Comparison of ENCODE assay signal across 10 mouse cellular contexts in genomic region chr3:28402221-28402620, GRCm38 (mm10).
A peak's percentile ranks its signal among the peaks of the same experiment; 100 is the strongest.
DNase-seq lines count a peak whose midpoint lies in the region; ATAC-seq and TF ChIP-seq lines count a peak whose summit lies in the region.
"Had no signal": no experiment of that assay in that cellular context is flagged by ENCODE, and none has a peak within 500 bp of the region (broad histone marks: within the 10 kb centered on the region; RNA-seq: fewer than 3 reads in every experiment).

No protein-coding gene starts in this region.

- H3K27ac ChIP-seq in hindbrain, embryonic 13.5 days = peak overlapping the region; percentile 36; the same call in 1 of the 2 replicates
- no peak overlapping the region for H3K27ac ChIP-seq in hindbrain, embryonic 11.5 days (ENCODE audit: low read depth, low read length)
- no peak overlapping the region for H3K27ac ChIP-seq in kidney, embryonic 15.5 days

- no peaks in the 10 kb centered on the region for H3K79me2 ChIP-seq in myocyte (ENCODE audit: control insufficient read depth, insufficient read depth)

- no peak overlapping the region for H3K9ac ChIP-seq in hindbrain, embryonic 13.5 days
- no peak overlapping the region for H3K9ac ChIP-seq in hindbrain, embryonic 11.5 days (ENCODE audit: low read depth, low read length)
- no peak overlapping the region for H3K9ac ChIP-seq in kidney, embryonic 15.5 days

- H3K4me1 ChIP-seq in hindbrain, embryonic 13.5 days (replicated peaks) = peaks cover 34% of the 10 kb centered on the region
- 0 out of 2 replicates have a peak, but pooled peaks cover 2% of the 10 kb centered on the region for H3K4me1 ChIP-seq in hindbrain, embryonic 11.5 days (replicated peaks; ENCODE audit: control insufficient read depth, insufficient read depth, low read length)
- H3K4me1 ChIP-seq in kidney, embryonic 15.5 days = no peaks in the 10 kb centered on the region

- H3ac ChIP-seq in myocyte (ENCODE audit: control insufficient read depth, insufficient read length) = no peak overlapping the region

- H3K9me3 ChIP-seq in hindbrain, embryonic 13.5 days = no peaks in the 10 kb centered on the region
- H3K9me3 ChIP-seq in hindbrain, embryonic 11.5 days (ENCODE audit: control insufficient read depth, low read length) = no peaks in the 10 kb centered on the region
- H3K9me3 ChIP-seq in kidney, embryonic 15.5 days (replicated peaks) = no peaks in the 10 kb centered on the region

- WGBS in hindbrain, embryonic 13.5 days = 59% methylated on average over 6 of the region's 6 CpGs
- WGBS in hindbrain, embryonic 11.5 days = 57% methylated on average over 6 of the region's 6 CpGs
- WGBS in kidney, embryonic 15.5 days = 67% methylated on average over 6 of the region's 6 CpGs

- ATAC-seq in hindbrain, embryonic 13.5 days (ENCODE audit: low FRiP score) = no peak; the same call in 1 of the 2 replicates
- no peak for ATAC-seq in hindbrain, embryonic 11.5 days (ENCODE audit: low FRiP score)
- peak; percentile 83 for ATAC-seq in CD4-positive, CD25-positive, alpha-beta regulatory T cell, adult 4 months
- ATAC-seq in kidney, embryonic 15.5 days (replicated peaks; ENCODE audit: low FRiP score) = no peak

- no peaks in the 10 kb centered on the region for H3K27me3 ChIP-seq in hindbrain, embryonic 13.5 days
- no peaks in the 10 kb centered on the region for H3K27me3 ChIP-seq in hindbrain, embryonic 11.5 days (ENCODE audit: control insufficient read depth, insufficient read depth, low read length)
- no peaks in the 10 kb centered on the region for H3K27me3 ChIP-seq in myocyte (ENCODE audit: control insufficient read depth, insufficient read depth, insufficient read length)
- no peaks in the 10 kb centered on the region for H3K27me3 ChIP-seq in kidney, embryonic 15.5 days

- no peak for DNase-seq in hindbrain, embryonic 11.5 days (ENCODE audit: low spot score)
- DNase-seq in c-Kit-positive CD71-positive TER-119-positive erythroid progenitor cells, embryonic 14.5 days (ENCODE audit: low spot score) = peak; percentile 11
- DNase-seq in lung, postnatal 14 days = no peak
- no peak for DNase-seq in heart, adult 9 months (ENCODE audit: low spot score in 2 of 2)
- DNase-seq: cerebellum, adult 11 months; heart, postnatal 10 days had no signal

- TF ChIP-seq POLR2A in myocyte (IDR thresholded peaks at IDR 0.05; ENCODE audit: insufficient read length, low read depth) = no peak

- H3K4me2 ChIP-seq in hindbrain, embryonic 13.5 days = no peak overlapping the region
- H3K4me2 ChIP-seq in hindbrain, embryonic 11.5 days (replicated peaks; ENCODE audit: low read depth, low read length) = no peak overlapping the region
- H3K4me2 ChIP-seq in myocyte (ENCODE audit: low read depth) = no peak overlapping the region
- H3K4me2 ChIP-seq in kidney, embryonic 15.5 days = no peak overlapping the region

- no peak overlapping the region for H3K4me3 ChIP-seq in hindbrain, embryonic 13.5 days
- H3K4me3 ChIP-seq in hindbrain, embryonic 11.5 days (ENCODE audit: low read depth, low read length) = no peak overlapping the region
- no peak overlapping the region for H3K4me3 ChIP-seq in myocyte
- H3K4me3 ChIP-seq in kidney, embryonic 15.5 days (replicated peaks) = no peak overlapping the region

- no peaks in the 10 kb centered on the region for H3K36me3 ChIP-seq in hindbrain, embryonic 13.5 days
- no peaks in the 10 kb centered on the region for H3K36me3 ChIP-seq in hindbrain, embryonic 11.5 days (ENCODE audit: control insufficient read depth, insufficient read depth, low read length)
- H3K36me3 ChIP-seq in myocyte (ENCODE audit: control insufficient read depth, insufficient read depth) = no peaks in the 10 kb centered on the region
- no peaks in the 10 kb centered on the region for H3K36me3 ChIP-seq in kidney, embryonic 15.5 days

TF ChIP-seq in myocyte, 11 proteins besides CTCF, POLR2A, EP300 and RAD21:
- TF ChIP-seq MYOG (IDR thresholded peaks at IDR 0.05; ENCODE audit: control insufficient read depth in 1 of 3, insufficient read depth in 1 of 3, insufficient read length in 2 of 3, low read depth in 2 of 3) (no peak), SRF (IDR thresholded peaks at IDR 0.05; ENCODE audit: control insufficient read depth, insufficient read length, low read depth) (peak; percentile 43)
